ENCODE assay signal across 8 mouse cellular contexts in the genomic region with DNA sequence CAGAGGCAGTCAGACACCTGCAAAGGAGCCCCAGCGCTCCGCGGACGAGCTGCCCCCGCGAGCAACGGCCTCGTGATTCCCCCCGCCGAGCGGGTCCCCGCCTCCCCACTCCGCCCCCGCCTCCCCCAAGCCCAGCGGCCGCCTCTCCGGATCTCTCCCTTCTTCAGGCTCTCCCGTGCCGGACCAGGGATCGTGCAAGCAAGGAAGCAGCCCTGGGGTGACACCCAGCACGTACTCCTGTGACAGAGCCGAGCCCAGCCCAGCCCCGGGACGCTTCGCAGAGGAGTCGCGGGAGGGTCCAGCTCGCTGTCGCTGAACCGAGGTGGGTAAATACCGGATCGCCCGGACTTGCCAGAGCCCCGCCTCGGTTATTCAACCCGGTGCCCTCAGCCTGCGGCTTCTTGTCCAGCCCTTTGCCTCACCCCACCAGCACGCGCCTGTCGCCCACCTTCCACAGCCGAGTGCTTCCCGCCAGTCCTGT. TPM values are rescaled to one million over a fixed set of nuclear protein-coding genes. Genes with fewer than 3 reads are reported as not detected.
A peak's percentile ranks its signal among the peaks of the same experiment; 100 is the strongest.
DNase-seq lines count a peak whose midpoint lies in the region; ATAC-seq lines count a peak whose summit lies in the region.

No protein-coding gene starts in this region.

- no peak overlapping the region for H3K27ac ChIP-seq in heart, embryonic 13.5 days (replicated peaks)
- no peak overlapping the region for H3K27ac ChIP-seq in embryonic facial prominence, embryonic 15.5 days (replicated peaks)
- no peak overlapping the region for H3K27ac ChIP-seq in liver, embryonic 12.5 days

- intact Hi-C loops in heart, postnatal 36 days (cut with DNase I), result no loop called here

- peaks cover 95% of the 10 kb centered on the region for H3K27me3 ChIP-seq in heart, embryonic 13.5 days (replicated peaks)
- peaks cover 85% of the 10 kb centered on the region for H3K27me3 ChIP-seq in embryonic facial prominence, embryonic 15.5 days
- H3K27me3 ChIP-seq in liver, embryonic 12.5 days (replicated peaks), result peaks cover 89% of the 10 kb centered on the region

- no peak for ATAC-seq in heart, embryonic 13.5 days (ENCODE audit: extremely low read depth, insufficient number of reproducible peaks, low FRiP score, low TSS enrichment)
- ATAC-seq in embryonic facial prominence, embryonic 15.5 days (ENCODE audit: insufficient number of reproducible peaks, low FRiP score, low TSS enrichment, low read depth), result no peak
- no peak for ATAC-seq in liver, embryonic 12.5 days

- peak overlapping the region; percentile 41 for H3K4me3 ChIP-seq in heart, embryonic 13.5 days
- peak overlapping the region; percentile 30 for H3K4me3 ChIP-seq in embryonic facial prominence, embryonic 15.5 days (replicated peaks)
- no peak overlapping the region; the same call in 1 of the 2 replicates for H3K4me3 ChIP-seq in liver, embryonic 12.5 days

- H3K9me3 ChIP-seq in heart, embryonic 13.5 days, result no peaks in the 10 kb centered on the region
- H3K9me3 ChIP-seq in embryonic facial prominence, embryonic 15.5 days (replicated peaks), result no peaks in the 10 kb centered on the region
- no peaks in the 10 kb centered on the region for H3K9me3 ChIP-seq in liver, embryonic 12.5 days (replicated peaks)

- peaks cover 53% of the 10 kb centered on the region for H3K4me1 ChIP-seq in heart, embryonic 13.5 days
- peaks cover 59% of the 10 kb centered on the region for H3K4me1 ChIP-seq in embryonic facial prominence, embryonic 15.5 days
- H3K4me1 ChIP-seq in liver, embryonic 12.5 days, result peaks cover 22% of the 10 kb centered on the region; the same call in 1 of the 2 replicates

- no peak overlapping the region for H3K9ac ChIP-seq in heart, embryonic 13.5 days
- H3K9ac ChIP-seq in embryonic facial prominence, embryonic 15.5 days, result no peak overlapping the region
- H3K9ac ChIP-seq in liver, embryonic 12.5 days, result no peak overlapping the region

- H3K4me2 ChIP-seq in heart, embryonic 13.5 days, result peak overlapping the region; percentile 63
- H3K4me2 ChIP-seq in embryonic facial prominence, embryonic 15.5 days (replicated peaks), result peak overlapping the region; percentile 48
- peak overlapping the region; percentile 5; the same call in 1 of the 2 replicates for H3K4me2 ChIP-seq in liver, embryonic 12.5 days

- no peak for DNase-seq in heart, postnatal 36 days
- DNase-seq in ES-CJ7 (ENCODE audit: low read depth, low spot score), result peak; percentile 35
- peak; percentile 14 for DNase-seq in yolk sac, embryonic 10.5 days (ENCODE audit: low spot score)
- no peak for DNase-seq in cerebellum, adult 11-12 months
- DNase-seq in kidney, adult 9 months, result no peak

- WGBS in heart, embryonic 13.5 days, result 1% methylated on average over 42 of the region's 42 CpGs
- under 1% methylated on average over 42 of the region's 42 CpGs for WGBS in embryonic facial prominence, embryonic 15.5 days
- WGBS in liver, embryonic 12.5 days (ENCODE audit: insufficient replicate concordance), result 1% methylated on average over 39 of the region's 42 CpGs

- no peaks in the 10 kb centered on the region for H3K36me3 ChIP-seq in heart, embryonic 13.5 days
- H3K36me3 ChIP-seq in embryonic facial prominence, embryonic 15.5 days, result no peaks in the 10 kb centered on the region
- no peaks in the 10 kb centered on the region for H3K36me3 ChIP-seq in liver, embryonic 12.5 days

RNA-seq across cellular contexts. Expression of gene Gad1, which starts 9.2 kb away (rescaled TPM):
- polyA plus RNA-seq in heart, embryonic 13.5 days (2015; fragmentation: Nextera tagmentation; extraction: Ambion mirVana), result 0.22 and 0.23 TPM in 2 replicates
- under 1 TPM; 0.43 to 0.80 TPM for total RNA-seq in heart, postnatal 36 days (2021)
- polyA plus RNA-seq in embryonic facial prominence, embryonic 15.5 days (2015; fragmentation: Nextera tagmentation; extraction: Ambion mirVana), result 0.71 and 0.81 TPM in 2 replicates
- polyA plus RNA-seq in liver, embryonic 12.5 days (2016; fragmentation: Nextera tagmentation; extraction: Ambion mirVana), result 0.14 TPM in 1 of 2 replicates, not detected in the other

RNA-seq across cellular contexts. Expression of gene Erich2, which starts 53.4 kb away (rescaled TPM):
- polyA plus RNA-seq in heart, embryonic 13.5 days (2015; fragmentation: Nextera tagmentation; extraction: Ambion mirVana), result 0.59 and 0.64 TPM in 2 replicates
- not detected for total RNA-seq in heart, postnatal 36 days (2021)
- 7.2 and 11.0 TPM in 2 replicates for polyA plus RNA-seq in embryonic facial prominence, embryonic 15.5 days (2015; fragmentation: Nextera tagmentation; extraction: Ambion mirVana)
- polyA plus RNA-seq in liver, embryonic 12.5 days (2016; fragmentation: Nextera tagmentation; extraction: Ambion mirVana), result 0.13 TPM in 1 of 2 replicates, not detected in the other

Comparison
In these comparisons a context has a peak if more than half of its experiments do, and no peak if none do; other contexts are left out.
1. H3K4me2 ChIP-seq: peak in every context shown above with its lines; median percentile 63 in heart, embryonic 13.5 days; 48 in embryonic facial prominence, embryonic 15.5 days; 5 in liver, embryonic 12.5 days.
2. DNase-seq: peak in ES-CJ7 (single experiment) and yolk sac, embryonic 10.5 days (single experiment); none in heart, postnatal 36 days (0 of 2), cerebellum, adult 11-12 months (single experiment) and kidney, adult 9 months (single experiment).